10 mouse cellular contexts compared by ENCODE assay signal in genomic region chr2:27504113-27504885, GRCm38 (mm10). TPM values are rescaled to one million over a fixed set of nuclear protein-coding genes. Genes with fewer than 3 reads are reported as not detected.
DNase-seq lines count a peak whose midpoint lies in the region; ATAC-seq and TF ChIP-seq lines count a peak whose summit lies in the region.
"Had no signal": no experiment of that assay in that cellular context is flagged by ENCODE, and none has a peak within 500 bp of the region (broad histone marks: within the 10 kb centered on the region; RNA-seq: fewer than 3 reads in every experiment).

No protein-coding gene starts in this region.

- H3K4me3 ChIP-seq in gastrocnemius, adult 2 months: peak overlapping the region; percentile 23
- no peak overlapping the region for H3K4me3 ChIP-seq in heart, adult 2 months
- peak overlapping the region; percentile 84 for H3K4me3 ChIP-seq in megakaryocyte, embryonic 14.5 days (replicated peaks)
- H3K4me3 ChIP-seq in forebrain, embryonic 13.5 days: no peak overlapping the region
- H3K4me3 ChIP-seq: neural tube, embryonic 13.5 days had no signal

- peaks cover 16% of the 10 kb centered on the region for H3K9me3 ChIP-seq in megakaryocyte, embryonic 14.5 days
- H3K9me3 ChIP-seq in forebrain, embryonic 13.5 days (replicated peaks): no peaks in the 10 kb centered on the region
- H3K9me3 ChIP-seq: G1E; neural tube, embryonic 13.5 days had no signal

- TF ChIP-seq EP300 in heart, adult 2 months (IDR thresholded peaks at IDR 0.05; ENCODE audit: insufficient read depth, low read depth, low read length): no peak

- H3K9ac ChIP-seq in heart, adult 2 months (ENCODE audit: low read depth, low read length): peak overlapping the region; percentile 18; the same call in 1 of the 2 replicates
- no peak overlapping the region for H3K9ac ChIP-seq in forebrain, embryonic 13.5 days
- H3K9ac ChIP-seq: neural tube, embryonic 13.5 days had no signal

- no peak overlapping the region for H3K4me2 ChIP-seq in forebrain, embryonic 13.5 days
- H3K4me2 ChIP-seq: neural tube, embryonic 13.5 days had no signal

- TF ChIP-seq CTCF in gastrocnemius, adult 2 months (IDR thresholded peaks at IDR 0.05): no peak
- no peak for TF ChIP-seq CTCF in heart, adult 2 months (IDR thresholded peaks at IDR 0.05)

- 37% methylated on average over 7 of the region's 7 CpGs for WGBS in heart, adult 2 months
- WGBS in forebrain, embryonic 13.5 days: 72% methylated on average over 7 of the region's 7 CpGs

- no peaks in the 10 kb centered on the region; the same call in 1 of the 2 replicates for H3K27me3 ChIP-seq in heart, adult 2 months (ENCODE audit: control insufficient read depth, insufficient read depth, low read length)
- H3K27me3 ChIP-seq in megakaryocyte, embryonic 14.5 days (replicated peaks): no peaks in the 10 kb centered on the region
- H3K27me3 ChIP-seq in forebrain, embryonic 13.5 days: no peaks in the 10 kb centered on the region
- H3K27me3 ChIP-seq: neural tube, embryonic 13.5 days had no signal

- H3K4me1 ChIP-seq in heart, adult 2 months (ENCODE audit: control insufficient read depth, insufficient read depth, low read length): peaks cover 10% of the 10 kb centered on the region
- peaks cover 70% of the 10 kb centered on the region for H3K4me1 ChIP-seq in megakaryocyte, embryonic 14.5 days
- H3K4me1 ChIP-seq in forebrain, embryonic 13.5 days: no peaks in the 10 kb centered on the region
- H3K4me1 ChIP-seq: neural tube, embryonic 13.5 days had no signal

- 0 out of 2 replicates have a peak, but pooled peaks have one; percentile 38 for TF ChIP-seq POLR2A in heart, adult 2 months (IDR thresholded peaks at IDR 0.05; ENCODE audit: insufficient read depth, low read depth, low read length)

- ATAC-seq in forebrain, embryonic 13.5 days: no peak

- DNase-seq in gastrocnemius, adult 2 months: peak; percentile 50
- no peak for DNase-seq in gastrocnemius, postnatal 10 days
- DNase-seq in heart, adult 2 months: peak; percentile 31 to 55
- peak; percentile 58 for DNase-seq in kidney, postnatal 10 days
- DNase-seq in left cerebral cortex, adult 9 months (ENCODE audit: low spot score in 2 of 2): no peak
- DNase-seq in left cerebral cortex, adult 8-10 months (ENCODE audit: low spot score in 2 of 2): no peak

- H3K36me3 ChIP-seq in heart, adult 2 months (ENCODE audit: control insufficient read depth, insufficient read depth, low read length): no peaks in the 10 kb centered on the region
- H3K36me3 ChIP-seq in megakaryocyte, embryonic 14.5 days (replicated peaks; ENCODE audit: low read length): no peaks in the 10 kb centered on the region
- no peaks in the 10 kb centered on the region for H3K36me3 ChIP-seq in forebrain, embryonic 13.5 days (ENCODE audit: poor library complexity, severe bottlenecking)
- H3K36me3 ChIP-seq: G1E; neural tube, embryonic 13.5 days had no signal

- no peaks in the 10 kb centered on the region for H3K79me2 ChIP-seq in heart, adult 2 months (replicated peaks; ENCODE audit: control insufficient read depth, insufficient read depth, low read length)

- intact Hi-C loops in gastrocnemius, adult 2 months (cut with DNase I): no loop called here
- intact Hi-C loops in heart, adult 2 months (cut with DNase I): no loop called here

- peak overlapping the region; percentile 79 for H3K27ac ChIP-seq in gastrocnemius, adult 2 months
- H3K27ac ChIP-seq in heart, adult 2 months: peak overlapping the region; percentile 52
- H3K27ac ChIP-seq in forebrain, embryonic 13.5 days: no peak overlapping the region
- H3K27ac ChIP-seq: neural tube, embryonic 13.5 days had no signal

RNA-seq across cellular contexts. Expression of gene Brd3, which starts 3.2 kb away (rescaled TPM):
- total RNA-seq in gastrocnemius, adult 2 months (2021): 10 to 100 TPM; 20.8 to 32.2 TPM
- 10 to 100 TPM; 52.3 to 53.6 TPM for total RNA-seq in gastrocnemius, postnatal 10 days (2021)
- total RNA-seq in heart, adult 2 months (2021): 10 to 100 TPM; 27.0 to 28.7 TPM
- polyA plus RNA-seq in heart, adult 2 months (2012; rRNA removed): 12.5 and 13.1 TPM in 2 replicates
- 58.4 and 65.2 TPM in 2 replicates for polyA plus RNA-seq in megakaryocyte, embryonic 14.5 days (2012; ENCODE audit: insufficient read depth, low replicate concordance)
- polyA plus RNA-seq in forebrain, embryonic 13.5 days (2015; fragmentation: Nextera tagmentation; extraction: Ambion mirVana): 140 and 149 TPM in 2 replicates
- 10 to 100 TPM; 37.6 to 44.5 (median 44.0) TPM for total RNA-seq in left cerebral cortex, adult 8-10 months (2022)

RNA-seq across cellular contexts. Expression of gene Wdr5, which starts 10.7 kb away (rescaled TPM):
- total RNA-seq in gastrocnemius, adult 2 months (2021): 10 to 100 TPM; 18.8 to 21.3 TPM
- 10 to 100 TPM; 27.4 to 27.8 TPM for total RNA-seq in gastrocnemius, postnatal 10 days (2021)
- 10 to 100 TPM; 24.0 to 24.8 TPM for total RNA-seq in heart, adult 2 months (2021)
- 18.6 and 27.4 TPM in 2 replicates for polyA plus RNA-seq in heart, adult 2 months (2012; rRNA removed)
- polyA plus RNA-seq in megakaryocyte, embryonic 14.5 days (2012; ENCODE audit: insufficient read depth, low replicate concordance): 6.3 and 27.6 TPM in 2 replicates
- polyA plus RNA-seq in forebrain, embryonic 13.5 days (2015; fragmentation: Nextera tagmentation; extraction: Ambion mirVana): 54.0 and 59.1 TPM in 2 replicates
- 10 to 100 TPM; 25.6 to 27.1 (median 26.0) TPM for total RNA-seq in left cerebral cortex, adult 8-10 months (2022)

Comparison
In these comparisons a context has a peak if more than half of its experiments do, and no peak if none do; other contexts are left out.
1. DNase-seq: peak in gastrocnemius, adult 2 months (single experiment), heart, adult 2 months (2 of 2) and kidney, postnatal 10 days (single experiment); none in gastrocnemius, postnatal 10 days (single experiment), left cerebral cortex, adult 9 months (0 of 2) and left cerebral cortex, adult 8-10 months (0 of 2).
2. H3K4me3 ChIP-seq: peak in gastrocnemius, adult 2 months (single experiment) and megakaryocyte, embryonic 14.5 days (single experiment); none in heart, adult 2 months (single experiment) and forebrain, embryonic 13.5 days (single experiment).